Mouse (Mus musculus) brain, embryonic 14.5 days (tissue): ENCODE results near the gene Rgma.

Experiments used
- CTCF ChIP-seq: fragments of 200-500 bp; IDR thresholded peaks from 2 replicates; pipeline ENCODE4 v1.5.1; 2012; ENCODE audit warnings: inconsistent platforms, mild to moderate bottlenecking, moderate library complexity, borderline replicate concordance; ENCODE audit not compliant: insufficient read depth, insufficient read length; ENCODE audit errors: extremely low read depth
- POLR2A ChIP-seq: fragments of 200-500 bp; IDR thresholded peaks from 2 replicates; pipeline ENCODE4 v1.6.1; 2012; ENCODE audit warnings: mild to moderate bottlenecking, inconsistent platforms, borderline replicate concordance; ENCODE audit not compliant: poor library complexity, insufficient read depth, insufficient read length, severe bottlenecking; ENCODE audit errors: extremely low read depth

- TF ChIP-seq CTCF (no peak), POLR2A (no peak)
Measured at GRCm38 (mm10) chr7:73328653-73329207, 46.6 kb upstream of the Rgma start.
